Mouse (Mus musculus): ENCODE results near the gene Fndc3b. TPM values are rescaled to one million over a fixed set of nuclear protein-coding genes. Genes with fewer than 3 reads are reported as not detected.

Gene Fndc3b
- 1.1 TPM for polyA plus RNA-seq (2017; shearing (Covaris generic))

GRCm38 (mm10) chr3:27710648-27711428 is at the start of gene Fndc3b:
Gene Fndc3b, minus strand, starts transcription at chr3:27711307.

GRCm38 (mm10) chr3:27371276-27371621 is 339.9 kb downstream of the Fndc3b start, which contains the start of gene Ghsr:
Gene Ghsr, plus strand, starts transcription at chr3:27371351.

Other genes with a start within 250 kb of the Fndc3b start
- not detected for gene Tmem212, start 185.1 kb upstream of the Fndc3b start, polyA plus RNA-seq (2017; shearing (Covaris generic))
- gene Pld1, start 227.4 kb upstream of the Fndc3b start, polyA plus RNA-seq (2017; shearing (Covaris generic)): 1.2 TPM

Measured in effector memory CD4-positive, alpha-beta T cell, adult 5 months (primary cell).